24 mouse cellular contexts compared by ENCODE assay signal in the genomic region with DNA sequence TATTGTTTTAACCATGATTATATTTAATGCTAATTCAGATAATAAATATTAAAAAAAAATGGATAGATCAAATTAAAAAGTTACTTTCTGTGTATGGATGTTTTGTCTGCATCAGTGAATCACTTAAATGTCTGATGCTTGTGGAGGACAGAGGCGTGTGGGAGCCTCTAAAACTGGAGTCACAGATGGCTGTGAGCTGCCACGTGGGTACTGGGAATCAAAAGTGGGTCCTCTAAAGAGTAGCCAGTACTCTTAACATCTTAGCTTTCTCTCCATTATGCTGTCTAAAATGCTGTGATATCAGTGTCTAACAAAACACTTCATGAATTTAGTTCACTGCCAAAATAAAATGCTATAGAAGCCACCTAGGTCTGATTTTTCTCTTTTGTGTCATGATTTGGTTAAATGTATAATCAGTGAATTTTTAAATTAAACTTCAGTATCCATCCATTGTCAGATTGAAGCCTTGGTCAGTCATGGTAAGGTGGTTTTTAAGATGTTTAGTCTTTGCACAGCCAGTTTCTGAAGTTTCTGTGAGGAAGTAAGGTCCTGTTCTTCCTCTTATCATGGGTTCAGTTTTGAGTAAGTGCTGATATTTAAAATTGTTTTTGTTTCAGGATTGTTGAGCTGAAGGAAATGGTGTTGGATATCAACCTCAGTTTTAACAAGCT. TPM values are rescaled to one million over a fixed set of nuclear protein-coding genes. Genes with fewer than 3 reads are reported as not detected.
DNase-seq lines count a peak whose midpoint lies in the region; ATAC-seq lines count a peak whose summit lies in the region.
"Had no signal": no experiment of that assay in that cellular context is flagged by ENCODE, and none has a peak within 500 bp of the region (broad histone marks: within the 10 kb centered on the region; RNA-seq: fewer than 3 reads in every experiment).

No protein-coding gene starts in this region.

- H3K4me3 ChIP-seq in brown adipose tissue, adult 24 weeks (ENCODE audit: insufficient read depth, low read depth, low read length) = no peak overlapping the region
- no peak overlapping the region for H3K4me3 ChIP-seq in kidney, embryonic 15.5 days (replicated peaks)
- H3K4me3 ChIP-seq: embryonic facial prominence, embryonic 13.5 days; forebrain, embryonic 12.5 days; gastrocnemius, adult 2 months; heart, embryonic 10.5 days; hindbrain, embryonic 13.5 days had no signal

- no peak for ATAC-seq in kidney, embryonic 15.5 days (replicated peaks; ENCODE audit: low FRiP score)
- ATAC-seq: activated CD4-positive, CD25-positive, alpha-beta regulatory T cell, adult 4 months; forebrain, embryonic 16.5 days; hindbrain, postnatal 0 days; Patski had no signal

- 0 out of 2 replicates have a peak overlapping the region, but pooled peaks have one; percentile 33 for H3K27ac ChIP-seq in brown adipose tissue, adult 24 weeks (replicated peaks; ENCODE audit: low read depth, low read length)
- no peak overlapping the region for H3K27ac ChIP-seq in kidney, embryonic 15.5 days
- H3K27ac ChIP-seq: embryonic facial prominence, embryonic 13.5 days; forebrain, embryonic 12.5 days; gastrocnemius, adult 2 months; heart, embryonic 10.5 days; hindbrain, embryonic 13.5 days; hindbrain, postnatal 0 days had no signal

- no peaks in the 10 kb centered on the region for H3K4me1 ChIP-seq in brown adipose tissue, adult 24 weeks (ENCODE audit: control insufficient read depth, insufficient read depth, insufficient read length, low read length)
- no peaks in the 10 kb centered on the region for H3K4me1 ChIP-seq in kidney, embryonic 15.5 days
- H3K4me1 ChIP-seq: embryonic facial prominence, embryonic 13.5 days; forebrain, embryonic 12.5 days; heart, embryonic 10.5 days; hindbrain, embryonic 13.5 days had no signal

- no peak overlapping the region for H3K9ac ChIP-seq in kidney, embryonic 15.5 days
- H3K9ac ChIP-seq: embryonic facial prominence, embryonic 13.5 days; forebrain, embryonic 12.5 days; hindbrain, embryonic 13.5 days had no signal

- H3K9me3 ChIP-seq in kidney, embryonic 15.5 days (replicated peaks) = no peaks in the 10 kb centered on the region
- H3K9me3 ChIP-seq: embryonic facial prominence, embryonic 13.5 days; forebrain, embryonic 12.5 days; heart, embryonic 10.5 days; hindbrain, embryonic 13.5 days had no signal

- 76% methylated on average over 2 of the region's 2 CpGs for WGBS in kidney, embryonic 15.5 days

- H3K27me3 ChIP-seq in kidney, embryonic 15.5 days = no peaks in the 10 kb centered on the region
- H3K27me3 ChIP-seq: embryonic facial prominence, embryonic 13.5 days; forebrain, embryonic 12.5 days; hindbrain, embryonic 13.5 days; Patski had no signal

- peak; percentile 22 to 36 for DNase-seq in left cerebral cortex, adult 18-20 months (ENCODE audit: low spot score in 2 of 2)
- no peak for DNase-seq in left cerebral cortex, adult 9 months (ENCODE audit: low spot score in 2 of 2)
- peak; percentile 3 for DNase-seq in 416B (ENCODE audit: low read depth)
- DNase-seq in A20 (ENCODE audit: low read depth, low spot score) = peak; percentile 81
- no peak for DNase-seq in cerebellum, postnatal 14 days
- no peak for DNase-seq in kidney, postnatal 25 days
- DNase-seq: adrenal gland, postnatal 14 days; cerebellum, adult 11 months; cerebellum, adult 8-10 months; cerebellum, postnatal 25 days; gastrocnemius, adult 2 months; gastrocnemius, postnatal 36 days; heart, adult 18-20 months; heart, postnatal 10 days had no signal

- H3K4me2 ChIP-seq in kidney, embryonic 15.5 days = no peak overlapping the region
- H3K4me2 ChIP-seq: embryonic facial prominence, embryonic 13.5 days; forebrain, embryonic 12.5 days; hindbrain, embryonic 13.5 days had no signal

- peaks cover 66% of the 10 kb centered on the region for H3K36me3 ChIP-seq in kidney, embryonic 15.5 days

RNA-seq across cellular contexts. Expression of gene Lrrc40, which starts 24.3 kb away (rescaled TPM):
- total RNA-seq in left cerebral cortex, adult 18-20 months (2021) = 10 to 100 TPM; 30.1 to 32.9 TPM
- polyA plus RNA-seq in brown adipose tissue, adult 24 weeks (2012; ENCODE audit: insufficient read depth, insufficient read length, missing spikeins) = 12.9 and 19.0 TPM in 2 replicates
- polyA plus RNA-seq in kidney, embryonic 15.5 days (2015; fragmentation: Nextera tagmentation; extraction: Ambion mirVana) = 59.4 and 61.2 TPM in 2 replicates

RNA-seq across cellular contexts. Expression of gene Srsf11, which starts 24.3 kb away (rescaled TPM):
- 100 to 1,000 TPM; 152 TPM for total RNA-seq in left cerebral cortex, adult 18-20 months (2021)
- 84.0 and 84.9 TPM in 2 replicates for polyA plus RNA-seq in brown adipose tissue, adult 24 weeks (2012; ENCODE audit: insufficient read depth, insufficient read length, missing spikeins)
- polyA plus RNA-seq in kidney, embryonic 15.5 days (2015; fragmentation: Nextera tagmentation; extraction: Ambion mirVana) = 286 and 299 TPM in 2 replicates

Comparison
In these comparisons a context has a peak if more than half of its experiments do, and no peak if none do; other contexts are left out.
1. DNase-seq: peak in left cerebral cortex, adult 18-20 months (2 of 2), 416B (single experiment) and A20 (single experiment); none in left cerebral cortex, adult 9 months (0 of 2), cerebellum, postnatal 14 days (0 of 2) and kidney, postnatal 25 days (0 of 2).